Mouse (Mus musculus): Measurements from ENCODE around the gene Qpct. TPM values are rescaled to one million over a fixed set of nuclear protein-coding genes. Genes with fewer than 3 reads are reported as not detected.
"Not testable (repeated sequence)": the region's sequence is repeated elsewhere in the genome, so short reads cannot be mapped to it uniquely, and the experiment has no call there.

Qpct gene
- total RNA-seq, 2 experiments from 2014 or later: not detected

- no peak for ATAC-seq (replicated peaks; ENCODE audit: low FRiP score, low TSS enrichment, poor library complexity, severe bottlenecking)
Measured at GRCm38 (mm10) chr17:79069019-79069418, 17.3 kb downstream of the Qpct start.

DNA sequence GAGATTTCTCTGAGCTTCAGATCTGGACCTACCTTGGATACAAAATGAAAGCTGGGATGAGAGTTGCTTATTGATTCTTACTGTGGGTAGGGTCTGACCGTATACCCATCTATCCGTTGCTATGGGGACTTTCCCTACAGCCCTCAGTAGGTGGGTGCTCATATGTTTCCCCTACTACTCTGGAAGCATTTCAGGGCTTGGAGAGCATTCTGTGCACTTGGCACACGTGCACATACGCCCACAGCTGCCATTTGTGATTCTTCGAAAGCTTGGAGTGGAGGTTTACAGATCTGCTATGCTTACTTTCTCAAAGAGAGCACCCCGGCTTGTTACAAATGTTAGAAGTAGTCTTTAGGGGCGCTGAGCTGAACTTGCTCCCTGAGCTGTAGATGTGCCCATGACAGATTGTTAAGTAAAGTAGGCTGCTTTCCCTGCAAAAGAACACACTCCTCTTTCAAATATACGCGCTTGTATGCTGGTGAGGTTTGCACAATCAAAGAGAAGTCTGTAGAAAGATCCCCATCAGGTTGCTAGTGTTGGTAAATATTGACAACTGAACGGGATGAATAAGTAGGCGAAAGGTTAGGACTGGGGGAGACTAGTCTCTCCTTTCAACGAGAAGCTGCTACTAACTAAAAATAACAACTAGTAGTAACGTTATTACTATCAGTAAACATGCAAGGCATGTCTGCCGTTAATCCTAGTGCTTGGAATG lies 18.2 kb downstream of the Qpct start:
- no peak for ATAC-seq (replicated peaks; ENCODE audit: low FRiP score, low TSS enrichment, poor library complexity, severe bottlenecking)

DNA sequence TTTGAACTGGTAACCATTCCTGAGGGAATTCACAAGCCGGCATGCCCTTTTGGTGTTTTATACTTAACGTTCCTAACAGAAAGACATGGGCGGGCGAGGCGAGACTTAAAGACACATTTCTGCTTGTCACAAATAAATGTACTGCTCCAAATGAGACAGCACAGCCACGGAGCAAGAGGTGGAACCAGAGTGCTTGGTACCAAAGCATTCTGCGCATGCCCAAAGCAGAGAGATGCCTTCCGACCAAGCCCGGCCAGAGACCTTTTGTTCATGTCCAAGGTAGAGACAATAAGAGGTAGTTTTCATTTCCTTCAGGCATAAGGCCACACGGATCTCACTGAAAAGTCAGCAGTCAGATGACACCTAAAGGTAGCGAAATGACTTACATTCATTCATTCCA lies 20.2 kb downstream of the Qpct start:
- ATAC-seq (replicated peaks; ENCODE audit: low FRiP score, low TSS enrichment, poor library complexity, severe bottlenecking): no peak

- no peak for ATAC-seq (replicated peaks; ENCODE audit: low FRiP score, low TSS enrichment, poor library complexity, severe bottlenecking)
Measured at GRCm38 (mm10) chr17:79076974-79077847, 25.5 kb downstream of the Qpct start.

DNA sequence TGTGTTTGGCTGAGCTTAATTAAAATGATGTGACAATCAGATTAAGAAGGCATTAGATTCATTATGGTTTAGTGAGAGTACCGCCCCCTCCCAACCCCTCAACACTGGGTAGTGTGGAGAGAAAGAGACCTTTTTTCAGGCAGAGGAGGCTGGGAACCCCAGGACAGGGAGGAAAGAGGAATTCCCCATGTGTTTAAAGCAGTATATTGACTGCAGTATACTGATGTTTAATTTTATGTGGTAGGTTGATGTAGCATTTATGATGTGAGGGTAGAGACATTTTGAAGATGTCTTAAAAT lies 26.1 kb downstream of the Qpct start:
- ATAC-seq (replicated peaks; ENCODE audit: low FRiP score, low TSS enrichment, poor library complexity, severe bottlenecking): no peak

GRCm38 (mm10) chr17:79078248-79078647 lies 26.5 kb downstream of the Qpct start:
- no peak for ATAC-seq (replicated peaks; ENCODE audit: low FRiP score, low TSS enrichment, poor library complexity, severe bottlenecking)

DNA sequence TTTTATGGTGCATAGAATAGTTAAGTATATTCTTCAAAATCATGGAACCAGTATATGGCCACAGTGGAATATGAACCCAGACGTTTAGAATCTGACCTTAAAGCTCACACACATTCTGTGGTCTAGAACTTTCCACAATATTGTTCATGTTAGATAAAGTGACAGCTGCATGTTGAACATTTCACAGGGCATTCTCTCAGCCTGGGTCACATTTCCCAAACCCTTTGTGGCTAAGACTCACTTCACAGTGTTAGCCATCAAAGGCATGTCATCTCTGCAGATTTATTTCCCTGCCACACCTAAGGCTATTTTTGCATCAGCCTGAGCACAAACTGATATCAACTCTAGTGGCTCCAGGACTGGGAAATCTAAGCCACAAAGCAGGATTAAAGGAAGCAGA lies 40.0 kb downstream of the Qpct start:
- no peak for ATAC-seq (replicated peaks; ENCODE audit: low FRiP score, low TSS enrichment, poor library complexity, severe bottlenecking)

DNA sequence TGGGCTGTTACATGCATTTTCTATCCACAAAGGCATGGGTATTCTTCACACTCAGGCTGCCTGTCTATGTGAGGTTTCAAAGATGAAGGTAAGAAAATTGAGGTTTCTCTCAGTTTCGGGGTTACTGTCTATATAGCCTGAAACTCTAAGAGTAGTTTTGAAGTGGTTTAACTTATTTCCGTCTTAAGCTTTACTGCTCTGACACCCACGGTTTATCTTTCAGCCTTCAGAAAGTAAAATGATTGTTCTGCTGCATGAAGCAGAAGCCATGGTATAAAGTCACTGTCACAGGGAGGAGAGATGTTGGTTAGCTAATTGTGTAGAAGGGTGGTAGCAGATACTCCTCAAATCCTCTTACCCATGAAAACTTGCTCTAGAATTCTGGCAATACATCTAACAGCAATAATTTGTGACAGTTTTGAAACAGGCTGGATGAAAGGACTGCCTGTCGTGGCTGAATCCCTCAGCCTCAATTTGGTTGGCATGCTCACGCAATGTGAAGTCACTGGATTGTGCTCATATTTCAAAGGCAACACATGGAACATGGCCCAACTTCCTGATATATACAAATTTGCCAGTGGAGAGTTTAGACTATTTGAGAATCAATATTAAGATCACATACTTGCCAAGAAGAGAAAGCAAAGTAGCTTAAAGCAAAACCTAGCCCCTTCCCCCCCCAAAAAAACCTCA lies 41.7 kb downstream of the Qpct start:
- no peak for ATAC-seq (replicated peaks; ENCODE audit: low FRiP score, low TSS enrichment, poor library complexity, severe bottlenecking)

DNA sequence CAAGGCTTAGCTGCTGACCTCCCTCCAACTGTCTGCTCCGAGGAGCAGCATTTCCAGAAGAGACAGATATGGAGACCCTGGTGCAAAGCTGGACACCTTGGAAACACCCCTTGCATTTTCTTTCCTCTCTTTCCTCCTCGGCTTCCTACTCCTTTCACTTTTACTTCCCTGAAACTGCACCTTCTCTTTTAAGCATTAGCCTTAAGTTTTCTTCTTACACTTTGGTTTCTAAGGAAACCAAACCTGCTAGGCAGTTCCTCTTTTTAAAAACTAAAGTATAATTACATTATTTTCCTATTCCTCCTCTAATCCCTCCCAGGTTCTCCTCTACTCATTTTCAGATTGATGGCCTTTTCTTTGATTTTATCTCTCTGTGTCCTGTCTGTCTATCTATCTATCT lies 43.9 kb downstream of the Qpct start:
- peak; percentile 37; the same call in 1 of the 2 replicates for ATAC-seq (replicated peaks; ENCODE audit: low FRiP score, low TSS enrichment, poor library complexity, severe bottlenecking)

- ATAC-seq (replicated peaks; ENCODE audit: low FRiP score, low TSS enrichment, poor library complexity, severe bottlenecking): no peak
Measured at GRCm38 (mm10) chr17:79099866-79100265, 48.2 kb downstream of the Qpct start.

GRCm38 (mm10) chr17:79108238-79108637 lies 56.5 kb downstream of the Qpct start:
- no peak for ATAC-seq (replicated peaks; ENCODE audit: low FRiP score, low TSS enrichment, poor library complexity, severe bottlenecking)

- ATAC-seq (replicated peaks; ENCODE audit: low FRiP score, low TSS enrichment, poor library complexity, severe bottlenecking): no peak
Measured at GRCm38 (mm10) chr17:79109576-79109975, 57.9 kb downstream of the Qpct start.

DNA sequence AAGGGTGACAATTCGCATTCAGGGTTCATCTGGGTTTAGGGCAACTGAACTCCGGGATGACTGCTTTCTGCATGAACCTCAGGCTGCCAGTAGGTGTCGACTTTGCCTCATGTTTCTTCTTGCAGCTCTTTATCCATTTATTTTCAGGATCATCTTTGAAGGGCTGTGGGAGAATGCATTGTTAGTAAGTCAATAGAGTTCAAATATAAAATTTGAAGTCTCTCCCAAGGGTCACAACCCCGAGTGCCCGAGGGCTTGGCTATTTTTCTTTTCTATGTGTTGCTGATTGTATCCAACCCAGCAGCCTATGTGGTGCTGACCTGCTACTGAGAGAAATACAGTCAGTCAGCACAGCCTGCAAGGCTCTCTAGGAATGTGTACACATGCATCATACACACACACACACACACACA lies 59.2 kb downstream of the Qpct start:
- peak; percentile 77 for ATAC-seq (replicated peaks; ENCODE audit: low FRiP score, low TSS enrichment, poor library complexity, severe bottlenecking)

GRCm38 (mm10) chr17:79115248-79115647 lies 63.5 kb downstream of the Qpct start:
- not testable (repeated sequence) for ATAC-seq (replicated peaks; ENCODE audit: low FRiP score, low TSS enrichment, poor library complexity, severe bottlenecking)

DNA sequence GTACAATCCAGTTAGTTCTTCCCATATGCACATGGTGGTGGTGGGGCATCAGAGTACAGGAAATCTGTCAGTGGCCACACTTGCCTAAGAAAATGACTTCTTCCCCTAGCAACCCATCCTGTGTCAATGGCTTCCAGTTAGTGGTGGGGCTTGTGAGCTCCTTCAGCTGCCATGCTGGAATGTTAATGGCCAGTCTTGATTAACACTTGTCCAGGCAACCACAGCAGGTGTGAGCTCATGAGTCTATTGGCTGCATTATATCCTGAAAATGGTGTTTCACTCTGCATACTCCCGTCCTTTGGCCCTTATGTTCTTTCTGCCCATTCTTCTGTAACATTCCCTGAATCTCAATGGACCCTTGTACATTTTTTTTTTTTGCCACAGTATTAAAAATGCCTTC lies 67.4 kb downstream of the Qpct start:
- ATAC-seq (replicated peaks; ENCODE audit: low FRiP score, low TSS enrichment, poor library complexity, severe bottlenecking): no peak

- ATAC-seq (replicated peaks; ENCODE audit: low FRiP score, low TSS enrichment, poor library complexity, severe bottlenecking): no peak
Measured at GRCm38 (mm10) chr17:79120269-79120668, 68.6 kb downstream of the Qpct start.

- ATAC-seq (replicated peaks; ENCODE audit: low FRiP score, low TSS enrichment, poor library complexity, severe bottlenecking): no peak
Measured at GRCm38 (mm10) chr17:79133740-79134139, 82.0 kb downstream of the Qpct start.

DNA sequence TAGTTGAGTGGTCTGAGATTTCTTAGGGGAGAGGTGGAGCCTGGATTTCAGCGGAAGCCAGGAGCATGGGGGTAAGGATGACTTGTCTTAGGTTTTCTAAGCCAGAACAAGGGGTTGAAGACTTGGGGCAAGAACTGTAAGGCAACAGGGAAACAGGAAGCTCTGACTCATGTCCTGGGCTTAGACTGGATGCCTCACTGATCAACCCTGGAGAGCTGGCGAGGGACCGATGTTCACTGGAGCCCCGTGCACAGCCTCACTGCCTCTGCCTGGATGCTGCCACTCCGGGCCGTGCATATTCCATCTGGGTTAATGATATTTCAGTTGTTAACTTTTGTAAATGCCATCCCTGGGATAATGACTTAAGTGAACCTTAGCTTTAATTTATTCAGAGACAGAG lies 84.1 kb downstream of the Qpct start:
- ATAC-seq (replicated peaks; ENCODE audit: low FRiP score, low TSS enrichment, poor library complexity, severe bottlenecking): no peak

DNA sequence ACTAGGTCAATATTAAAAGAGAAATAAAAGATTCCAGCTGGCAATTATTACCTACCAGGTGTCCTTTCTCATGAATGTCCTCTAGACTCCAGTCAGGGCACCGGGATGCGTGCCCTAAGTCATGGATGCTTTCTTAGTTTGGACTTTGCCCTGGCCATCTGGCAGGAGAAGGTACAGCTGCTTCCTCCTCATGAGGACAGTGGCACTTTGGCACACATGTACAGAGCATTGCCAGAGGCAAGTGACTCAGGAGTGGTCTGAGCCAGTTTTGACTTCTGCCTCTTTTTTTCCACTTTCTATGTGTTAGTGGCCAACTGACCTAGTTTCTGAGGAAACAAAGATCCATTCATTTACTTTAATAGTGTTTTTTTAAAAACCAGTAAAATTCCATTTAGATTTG lies 84.7 kb downstream of the Qpct start:
- no peak for ATAC-seq (replicated peaks; ENCODE audit: low FRiP score, low TSS enrichment, poor library complexity, severe bottlenecking)

All from megakaryocyte-erythroid progenitor cell, adult 5-6 weeks (primary cell).